Comparison of ENCODE assay signal across 9 mouse cellular contexts in the genomic region with DNA sequence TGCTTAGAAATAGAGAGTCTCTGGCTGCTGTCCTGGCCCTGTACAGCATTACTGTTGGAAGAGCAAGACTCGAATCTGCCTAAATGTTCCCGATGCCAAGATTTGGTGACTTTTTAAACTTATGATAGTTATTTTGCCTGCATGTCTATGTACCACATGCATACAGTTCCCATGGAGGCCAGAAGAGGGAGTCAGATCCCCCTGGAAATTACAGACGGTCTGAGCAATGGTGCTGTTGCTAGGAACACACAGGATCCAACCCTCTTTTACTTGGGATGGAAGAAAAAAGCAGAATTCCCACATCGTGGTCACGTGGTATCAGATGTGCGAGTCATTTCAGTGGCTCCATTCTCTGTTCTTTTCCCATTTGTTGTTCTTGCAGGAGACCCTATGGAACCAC. TPM values are rescaled to one million over a fixed set of nuclear protein-coding genes. Genes with fewer than 3 reads are reported as not detected.
DNase-seq lines count a peak whose midpoint lies in the region; ATAC-seq and TF ChIP-seq lines count a peak whose summit lies in the region.
"Had no signal": no experiment of that assay in that cellular context is flagged by ENCODE, and none has a peak within 500 bp of the region (broad histone marks: within the 10 kb centered on the region; RNA-seq: fewer than 3 reads in every experiment).

No protein-coding gene starts in this region.

- intact Hi-C loops in heart, postnatal 10 days (cut with DNase I), result no loop called here
- intact Hi-C loops in heart, postnatal 25 days (cut with DNase I), result no loop called here

- H3K9me3 ChIP-seq in midbrain, postnatal 0 days (ENCODE audit: low read length), result no peaks in the 10 kb centered on the region
- no peaks in the 10 kb centered on the region for H3K9me3 ChIP-seq in midbrain, embryonic 13.5 days
- H3K9me3 ChIP-seq: neural tube, embryonic 12.5 days had no signal

- H3K27me3 ChIP-seq in midbrain, postnatal 0 days (ENCODE audit: insufficient read depth, low read length), result no peaks in the 10 kb centered on the region
- H3K27me3 ChIP-seq in midbrain, embryonic 13.5 days, result no peaks in the 10 kb centered on the region
- H3K27me3 ChIP-seq: neural tube, embryonic 12.5 days had no signal

- no peak overlapping the region for H3K27ac ChIP-seq in midbrain, postnatal 0 days (ENCODE audit: low read depth, low read length)
- no peak overlapping the region for H3K27ac ChIP-seq in midbrain, embryonic 13.5 days
- H3K27ac ChIP-seq: neural tube, embryonic 12.5 days had no signal

- peak; percentile 25 to 40 for DNase-seq in heart, postnatal 10 days
- no peak for DNase-seq in heart, postnatal 25 days (ENCODE audit: low spot score)
- peak; percentile 59 for DNase-seq in midbrain, postnatal 0 days (ENCODE audit: low spot score)
- peak; percentile 69 for DNase-seq in brain, adult 2 months (ENCODE audit: low read depth, low spot score)
- DNase-seq in retina, postnatal 1 day, result peak; percentile 48
- DNase-seq in gastrocnemius, postnatal 25 days, result no peak
- DNase-seq in spleen, postnatal 36 days (ENCODE audit: low spot score in 2 of 2), result no peak

- no peak overlapping the region for H3K4me2 ChIP-seq in midbrain, postnatal 0 days (ENCODE audit: low read depth, low read length, poor library complexity, severe bottlenecking)
- no peak overlapping the region for H3K4me2 ChIP-seq in midbrain, embryonic 13.5 days (replicated peaks)
- H3K4me2 ChIP-seq: neural tube, embryonic 12.5 days had no signal

- peaks cover 32% of the 10 kb centered on the region for H3K36me3 ChIP-seq in midbrain, postnatal 0 days (ENCODE audit: insufficient read depth, low read length)
- H3K36me3 ChIP-seq in midbrain, embryonic 13.5 days, result peaks cover 63% of the 10 kb centered on the region

- H3K4me3 ChIP-seq in midbrain, postnatal 0 days (ENCODE audit: low read depth, low read length), result no peak overlapping the region
- H3K4me3 ChIP-seq in midbrain, embryonic 13.5 days (replicated peaks), result no peak overlapping the region
- H3K4me3 ChIP-seq: neural tube, embryonic 12.5 days had no signal

- no peak for ATAC-seq in midbrain, postnatal 0 days (ENCODE audit: low FRiP score)
- ATAC-seq in midbrain, embryonic 13.5 days, result no peak

- 79% methylated on average over 6 of the region's 6 CpGs for WGBS in midbrain, postnatal 0 days
- 76% methylated on average over 6 of the region's 6 CpGs for WGBS in midbrain, embryonic 13.5 days

- no peak overlapping the region for H3K9ac ChIP-seq in midbrain, postnatal 0 days (replicated peaks; ENCODE audit: low read length, poor library complexity, severe bottlenecking)
- H3K9ac ChIP-seq in midbrain, embryonic 13.5 days (replicated peaks), result no peak overlapping the region
- H3K9ac ChIP-seq: neural tube, embryonic 12.5 days had no signal

- no peaks in the 10 kb centered on the region for H3K4me1 ChIP-seq in midbrain, postnatal 0 days (ENCODE audit: insufficient read depth, low read length)
- no peaks in the 10 kb centered on the region for H3K4me1 ChIP-seq in midbrain, embryonic 13.5 days (replicated peaks)
- H3K4me1 ChIP-seq: neural tube, embryonic 12.5 days had no signal

- peak; percentile 83 for TF ChIP-seq CTCF in midbrain, postnatal 0 days (IDR thresholded peaks at IDR 0.05)

RNA-seq across cellular contexts. Expression of a gene that starts 39.2 kb away (rescaled TPM):
- not detected for total RNA-seq in heart, postnatal 10 days (2021)
- total RNA-seq in heart, postnatal 25 days (2021), result not detected
- total RNA-seq in midbrain, postnatal 0 days (2014; rRNA removed), result 9.6 and 12.8 TPM in 2 replicates
- 1.3 and 1.7 TPM in 2 replicates for polyA plus RNA-seq in midbrain, postnatal 0 days (2015; fragmentation: Nextera tagmentation; extraction: Ambion mirVana)
- polyA plus RNA-seq in midbrain, embryonic 13.5 days (2015; fragmentation: Nextera tagmentation; extraction: Ambion mirVana), result 1.5 and 1.9 TPM in 2 replicates
- not detected for total RNA-seq in gastrocnemius, postnatal 25 days (2021)

RNA-seq across cellular contexts. Expression of a gene that starts 39.8 kb away (rescaled TPM):
- 10 to 100 TPM; 10.7 to 12.1 TPM for total RNA-seq in heart, postnatal 10 days (2021)
- total RNA-seq in heart, postnatal 25 days (2021), result 10 to 100 TPM; 11.9 to 13.1 TPM
- total RNA-seq in midbrain, postnatal 0 days (2014; rRNA removed), result 34.4 and 39.1 TPM in 2 replicates
- 16.2 and 17.7 TPM in 2 replicates for polyA plus RNA-seq in midbrain, postnatal 0 days (2015; fragmentation: Nextera tagmentation; extraction: Ambion mirVana)
- polyA plus RNA-seq in midbrain, embryonic 13.5 days (2015; fragmentation: Nextera tagmentation; extraction: Ambion mirVana), result 24.4 and 26.1 TPM in 2 replicates
- total RNA-seq in gastrocnemius, postnatal 25 days (2021), result 10 to 100 TPM in 1 of 2 experiments, 1 to 10 TPM in 1; 9.9 to 16.4 TPM

Comparison
In these comparisons a context has a peak if more than half of its experiments do, and no peak if none do; other contexts are left out.
1. DNase-seq: peak in heart, postnatal 10 days (2 of 2), midbrain, postnatal 0 days (single experiment), brain, adult 2 months (single experiment) and retina, postnatal 1 day (single experiment); none in heart, postnatal 25 days (single experiment), gastrocnemius, postnatal 25 days (single experiment) and spleen, postnatal 36 days (0 of 2).